Comparison of ENCODE assay signal across 25 mouse cellular contexts in the genomic region with DNA sequence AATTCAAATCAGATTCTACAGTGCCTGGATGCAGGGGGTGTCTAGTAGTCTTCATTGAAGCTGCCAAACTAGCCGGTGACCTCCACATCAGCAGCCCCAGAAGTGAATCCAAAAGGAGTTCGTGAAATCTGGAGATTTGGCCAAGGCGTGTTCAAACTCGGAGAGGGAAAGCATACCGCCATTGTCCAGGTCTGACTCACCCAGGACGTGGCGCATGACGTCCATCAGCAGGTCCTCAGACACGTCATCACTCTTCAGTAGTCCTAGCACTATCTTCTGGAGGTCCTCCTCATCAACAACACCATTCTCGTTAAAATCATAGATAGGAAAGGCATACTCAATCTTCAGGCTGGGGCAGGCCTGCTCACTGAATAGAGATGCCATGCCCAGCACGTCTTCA. TPM values are rescaled to one million over a fixed set of nuclear protein-coding genes. Genes with fewer than 3 reads are reported as not detected.
A peak's percentile ranks its signal among the peaks of the same experiment; 100 is the strongest.
DNase-seq lines count a peak whose midpoint lies in the region; ATAC-seq and TF ChIP-seq lines count a peak whose summit lies in the region.
"Had no signal": no experiment of that assay in that cellular context is flagged by ENCODE, and none has a peak within 500 bp of the region (broad histone marks: within the 10 kb centered on the region; RNA-seq: fewer than 3 reads in every experiment).

No protein-coding gene starts in this region.

- H3K27me3 ChIP-seq in heart, embryonic 12.5 days (replicated peaks): peaks cover 11% of the 10 kb centered on the region
- H3K27me3 ChIP-seq in heart, embryonic 15.5 days: no peaks in the 10 kb centered on the region
- H3K27me3 ChIP-seq in heart, adult 2 months (ENCODE audit: control insufficient read depth, insufficient read depth, low read length): no peaks in the 10 kb centered on the region
- H3K27me3 ChIP-seq in midbrain, embryonic 11.5 days (ENCODE audit: control insufficient read depth, insufficient read depth, low read length): no peaks in the 10 kb centered on the region
- H3K27me3 ChIP-seq in midbrain, embryonic 13.5 days: no peaks in the 10 kb centered on the region
- H3K27me3 ChIP-seq in liver, embryonic 11.5 days (replicated peaks; ENCODE audit: control insufficient read depth, insufficient read depth, low read length): no peaks in the 10 kb centered on the region
- H3K27me3 ChIP-seq: forebrain, embryonic 13.5 days; hindbrain, embryonic 13.5 days; intestine, embryonic 15.5 days; kidney, embryonic 15.5 days; Patski had no signal

- no peak for DNase-seq in heart, adult 11 months
- DNase-seq in heart, adult 2 months: no peak
- DNase-seq in midbrain, embryonic 11.5 days (ENCODE audit: low spot score, missing footprints): peak; percentile 31
- no peak for DNase-seq in liver, embryonic 11.5 days (ENCODE audit: low spot score)
- DNase-seq: adrenal gland, postnatal 10 days; adrenal gland, postnatal 36 days; cerebellum, adult 18-20 months; cerebellum, adult 9-10 months; cerebellum, postnatal 14 days; forebrain, postnatal 0 days; gastrocnemius, adult 2 months; gastrocnemius, postnatal 14 days; kidney, adult 11 months; kidney, adult 8-10 months had no signal

- no peaks in the 10 kb centered on the region for H3K9me3 ChIP-seq in heart, embryonic 12.5 days (replicated peaks)
- no peaks in the 10 kb centered on the region for H3K9me3 ChIP-seq in heart, embryonic 15.5 days (replicated peaks)
- H3K9me3 ChIP-seq in midbrain, embryonic 11.5 days (ENCODE audit: control insufficient read depth, low read length): no peaks in the 10 kb centered on the region
- H3K9me3 ChIP-seq in midbrain, embryonic 13.5 days: no peaks in the 10 kb centered on the region
- H3K9me3 ChIP-seq in liver, embryonic 11.5 days (ENCODE audit: control insufficient read depth, low read length): no peaks in the 10 kb centered on the region
- H3K9me3 ChIP-seq: forebrain, embryonic 10.5 days; forebrain, embryonic 13.5 days; hindbrain, embryonic 10.5 days; hindbrain, embryonic 13.5 days; intestine, embryonic 15.5 days; kidney, embryonic 15.5 days had no signal

- intact Hi-C loops in heart, adult 2 months (cut with DNase I): no loop called here

- H3K4me1 ChIP-seq in heart, embryonic 12.5 days (replicated peaks): no peaks in the 10 kb centered on the region
- H3K4me1 ChIP-seq in heart, embryonic 15.5 days (replicated peaks): no peaks in the 10 kb centered on the region; the same call in 1 of the 2 replicates
- no peaks in the 10 kb centered on the region for H3K4me1 ChIP-seq in heart, adult 2 months (ENCODE audit: control insufficient read depth, insufficient read depth, low read length)
- peaks cover 16% of the 10 kb centered on the region; the same call in 1 of the 2 replicates for H3K4me1 ChIP-seq in midbrain, embryonic 11.5 days (ENCODE audit: control insufficient read depth, insufficient read depth, low read length)
- H3K4me1 ChIP-seq in midbrain, embryonic 13.5 days (replicated peaks): peaks cover 17% of the 10 kb centered on the region
- H3K4me1 ChIP-seq in liver, embryonic 11.5 days (replicated peaks; ENCODE audit: control insufficient read depth, insufficient read depth, low read length): no peaks in the 10 kb centered on the region
- H3K4me1 ChIP-seq: intestine, embryonic 15.5 days had no signal

- WGBS in heart, embryonic 12.5 days: 25% methylated on average over 11 of the region's 11 CpGs
- 33% methylated on average over 11 of the region's 11 CpGs for WGBS in heart, embryonic 15.5 days
- whole genome bisulfite sequencing in heart, adult 2 months: 48% methylated on average over 11 of the region's 11 CpGs
- WGBS in midbrain, embryonic 11.5 days: 90% methylated on average over 11 of the region's 11 CpGs
- 89% methylated on average over 11 of the region's 11 CpGs for WGBS in midbrain, embryonic 13.5 days
- WGBS in liver, embryonic 11.5 days: 75% methylated on average over 11 of the region's 11 CpGs

- H3K9ac ChIP-seq in heart, embryonic 12.5 days: no peak overlapping the region
- no peak overlapping the region for H3K9ac ChIP-seq in heart, embryonic 15.5 days
- H3K9ac ChIP-seq in heart, adult 2 months (ENCODE audit: low read depth, low read length): no peak overlapping the region
- H3K9ac ChIP-seq in midbrain, embryonic 11.5 days (ENCODE audit: low read length): no peak overlapping the region
- H3K9ac ChIP-seq in midbrain, embryonic 13.5 days (replicated peaks): no peak overlapping the region
- no peak overlapping the region for H3K9ac ChIP-seq in liver, embryonic 11.5 days (ENCODE audit: low read depth, low read length)
- H3K9ac ChIP-seq: forebrain, embryonic 13.5 days; forebrain, postnatal 0 days; hindbrain, embryonic 13.5 days; intestine, embryonic 15.5 days; kidney, embryonic 15.5 days had no signal

- no peak overlapping the region for H3K4me3 ChIP-seq in heart, embryonic 12.5 days
- H3K4me3 ChIP-seq in heart, embryonic 15.5 days: no peak overlapping the region
- no peak overlapping the region for H3K4me3 ChIP-seq in heart, adult 2 months
- H3K4me3 ChIP-seq in midbrain, embryonic 11.5 days (ENCODE audit: low read depth, low read length): no peak overlapping the region
- no peak overlapping the region for H3K4me3 ChIP-seq in midbrain, embryonic 13.5 days (replicated peaks)
- no peak overlapping the region for H3K4me3 ChIP-seq in liver, embryonic 11.5 days (ENCODE audit: low read depth, low read length)
- H3K4me3 ChIP-seq: forebrain, embryonic 10.5 days; forebrain, embryonic 13.5 days; gastrocnemius, adult 2 months; hindbrain, embryonic 10.5 days; hindbrain, embryonic 13.5 days; intestine, embryonic 15.5 days; kidney, embryonic 15.5 days had no signal

- no peak for TF ChIP-seq POLR2A in heart, adult 2 months (IDR thresholded peaks at IDR 0.05; ENCODE audit: insufficient read depth, low read depth, low read length)

- peak overlapping the region; percentile 40 for H3K4me2 ChIP-seq in heart, embryonic 12.5 days
- H3K4me2 ChIP-seq in heart, embryonic 15.5 days: peak overlapping the region; percentile 23; the same call in 1 of the 2 replicates
- H3K4me2 ChIP-seq in midbrain, embryonic 11.5 days: no peak overlapping the region
- no peak overlapping the region for H3K4me2 ChIP-seq in midbrain, embryonic 13.5 days (replicated peaks)
- no peak overlapping the region for H3K4me2 ChIP-seq in liver, embryonic 11.5 days
- H3K4me2 ChIP-seq: forebrain, embryonic 13.5 days; hindbrain, embryonic 13.5 days; intestine, embryonic 15.5 days; kidney, embryonic 15.5 days had no signal

- TF ChIP-seq EP300 in heart, adult 2 months (IDR thresholded peaks at IDR 0.05; ENCODE audit: insufficient read depth, low read depth, low read length): no peak

- no peak overlapping the region for H3K27ac ChIP-seq in heart, embryonic 12.5 days (ENCODE audit: poor library complexity, severe bottlenecking)
- H3K27ac ChIP-seq in heart, embryonic 15.5 days: no peak overlapping the region
- H3K27ac ChIP-seq in heart, adult 2 months: no peak overlapping the region
- no peak overlapping the region for H3K27ac ChIP-seq in midbrain, embryonic 11.5 days (ENCODE audit: low read depth, low read length)
- H3K27ac ChIP-seq in midbrain, embryonic 13.5 days: no peak overlapping the region
- H3K27ac ChIP-seq in liver, embryonic 11.5 days (ENCODE audit: low read depth, low read length): no peak overlapping the region
- H3K27ac ChIP-seq: forebrain, embryonic 10.5 days; forebrain, embryonic 13.5 days; gastrocnemius, adult 2 months; hindbrain, embryonic 10.5 days; hindbrain, embryonic 13.5 days; intestine, embryonic 15.5 days; kidney, embryonic 15.5 days had no signal

- no peak for TF ChIP-seq CTCF in heart, adult 2 months (IDR thresholded peaks at IDR 0.05)

- H3K36me3 ChIP-seq in heart, embryonic 12.5 days: no peaks in the 10 kb centered on the region
- no peaks in the 10 kb centered on the region for H3K36me3 ChIP-seq in heart, embryonic 15.5 days
- no peaks in the 10 kb centered on the region for H3K36me3 ChIP-seq in heart, adult 2 months (ENCODE audit: control insufficient read depth, insufficient read depth, low read length)
- H3K36me3 ChIP-seq in midbrain, embryonic 11.5 days (ENCODE audit: control insufficient read depth, insufficient read depth, low read length): no peaks in the 10 kb centered on the region
- no peaks in the 10 kb centered on the region for H3K36me3 ChIP-seq in midbrain, embryonic 13.5 days
- no peaks in the 10 kb centered on the region for H3K36me3 ChIP-seq in liver, embryonic 11.5 days (ENCODE audit: control insufficient read depth, insufficient read depth, low read length)
- H3K36me3 ChIP-seq: forebrain, embryonic 10.5 days; hindbrain, embryonic 10.5 days; hindbrain, embryonic 13.5 days; intestine, embryonic 15.5 days; kidney, embryonic 15.5 days had no signal

- no peaks in the 10 kb centered on the region for H3K79me2 ChIP-seq in heart, adult 2 months (replicated peaks; ENCODE audit: control insufficient read depth, insufficient read depth, low read length)

- ATAC-seq in heart, embryonic 12.5 days (ENCODE audit: insufficient number of reproducible peaks, low FRiP score): no peak
- ATAC-seq in heart, embryonic 15.5 days (replicated peaks; ENCODE audit: insufficient number of reproducible peaks, insufficient read depth, low FRiP score, low read depth): peak; percentile 43; the same call in 1 of the 2 replicates
- ATAC-seq in midbrain, embryonic 11.5 days (ENCODE audit: low FRiP score): no peak
- ATAC-seq in midbrain, embryonic 13.5 days: no peak
- no peak for ATAC-seq in liver, embryonic 11.5 days (replicated peaks; ENCODE audit: low FRiP score)
- ATAC-seq: forebrain, embryonic 13.5 days; forebrain, postnatal 0 days; hindbrain, embryonic 16.5 days; intestine, embryonic 15.5 days; Patski had no signal

RNA-seq across cellular contexts. Expression of a gene that starts 14.4 kb away (rescaled TPM):
- 38.8 and 40.9 TPM in 2 replicates for polyA plus RNA-seq in heart, embryonic 12.5 days (2016; fragmentation: Nextera tagmentation; extraction: Ambion mirVana)
- polyA plus RNA-seq in heart, embryonic 15.5 days (2015; fragmentation: Nextera tagmentation; extraction: Ambion mirVana): 34.4 and 36.9 TPM in 2 replicates
- 10 to 100 TPM; 34.5 to 39.1 TPM for total RNA-seq in heart, adult 2 months (2021)
- 21.3 and 37.3 TPM in 2 replicates for polyA plus RNA-seq in heart, adult 2 months (2012; rRNA removed)
- 49.2 and 53.7 TPM in 2 replicates for polyA plus RNA-seq in midbrain, embryonic 11.5 days (2014; fragmentation: Nextera tagmentation; extraction: Ambion mirVana)
- polyA plus RNA-seq in midbrain, embryonic 13.5 days (2015; fragmentation: Nextera tagmentation; extraction: Ambion mirVana): 43.4 and 46.6 TPM in 2 replicates
- 51.8 and 54.1 TPM in 2 replicates for polyA plus RNA-seq in liver, embryonic 11.5 days (2014; fragmentation: Nextera tagmentation; extraction: Ambion mirVana)

RNA-seq across cellular contexts. Expression of a gene that starts 22.2 kb away (rescaled TPM):
- 244 and 259 TPM in 2 replicates for polyA plus RNA-seq in heart, embryonic 12.5 days (2016; fragmentation: Nextera tagmentation; extraction: Ambion mirVana)
- polyA plus RNA-seq in heart, embryonic 15.5 days (2015; fragmentation: Nextera tagmentation; extraction: Ambion mirVana): 207 and 232 TPM in 2 replicates
- total RNA-seq in heart, adult 2 months (2021): 100 to 1,000 TPM; 171 to 195 TPM
- polyA plus RNA-seq in heart, adult 2 months (2012; rRNA removed): 56.3 and 128 TPM in 2 replicates
- polyA plus RNA-seq in midbrain, embryonic 11.5 days (2014; fragmentation: Nextera tagmentation; extraction: Ambion mirVana): 493 and 516 TPM in 2 replicates
- polyA plus RNA-seq in midbrain, embryonic 13.5 days (2015; fragmentation: Nextera tagmentation; extraction: Ambion mirVana): 343 and 393 TPM in 2 replicates
- 442 and 454 TPM in 2 replicates for polyA plus RNA-seq in liver, embryonic 11.5 days (2014; fragmentation: Nextera tagmentation; extraction: Ambion mirVana)

Comparison
In these comparisons a context has a peak if more than half of its experiments do, and no peak if none do; other contexts are left out.
1. H3K4me2 ChIP-seq: peak in heart, embryonic 12.5 days (single experiment) and heart, embryonic 15.5 days (single experiment); none in midbrain, embryonic 11.5 days (single experiment), midbrain, embryonic 13.5 days (single experiment) and liver, embryonic 11.5 days (single experiment).